Mouse (Mus musculus) lung, postnatal 0 days (tissue): ENCODE data around the gene Ankar. TPM values are rescaled to one million over a fixed set of nuclear protein-coding genes. Genes with fewer than 3 reads are reported as not detected.

Source experiments
- ATAC-seq: fragments of 200-750 bp; cut with Nextera tagmentation; 2 replicates; pipeline ENCODE4 v1.8.0; 2017; ENCODE audit warnings: moderate library complexity
- DNase-seq: peaks from one replicate; pipeline ENCODE4 v3.0.0-alpha.2; 2016; ENCODE audit warnings: low spot score
- H3K27ac ChIP-seq: fragments of 300-500 bp; sonication (generic); 2 replicates; pipeline ENCODE4 v1.5.1; 2014; ENCODE audit warnings: antibody characterized with exemption, mild to moderate bottlenecking, low read length, mixed read lengths
- H3K27me3 ChIP-seq: fragments of 300-500 bp; sonication (generic); replicated peaks from 2 replicates; pipeline ENCODE4 v1.6.1; 2014; ENCODE audit warnings: low read length, mixed read lengths; ENCODE audit not compliant: insufficient read depth
- H3K36me3 ChIP-seq: fragments of 300-500 bp; sonication (generic); 2 replicates; pipeline ENCODE4 v1.6.1; 2014; ENCODE audit warnings: low read length, mixed read lengths; ENCODE audit not compliant: insufficient read depth
- H3K4me1 ChIP-seq: fragments of 300-500 bp; sonication (generic); 2 replicates; pipeline ENCODE4 v1.6.1; 2014; ENCODE audit warnings: antibody characterized with exemption, low read depth, low read length, mixed read lengths; ENCODE audit not compliant: insufficient read depth
- H3K4me2 ChIP-seq: fragments of 300-500 bp; sonication (generic); replicated peaks from 2 replicates; pipeline ENCODE4 v1.6.1; 2014; ENCODE audit warnings: low read depth, mild to moderate bottlenecking, low read length, moderate library complexity, mixed read lengths
- H3K4me3 ChIP-seq: fragments of 300-500 bp; sonication (generic); 2 replicates; pipeline ENCODE4 v1.5.1; 2014; ENCODE audit warnings: low read depth, low read length
- H3K9ac ChIP-seq: fragments of 300-500 bp; sonication (generic); replicated peaks from 2 replicates; pipeline ENCODE4 v1.6.1; 2014; ENCODE audit warnings: low read depth, mild to moderate bottlenecking
- H3K9me3 ChIP-seq: fragments of 300-500 bp; sonication (generic); 2 replicates; pipeline ENCODE4 v1.6.1; 2016; ENCODE audit warnings: low read length, mixed read lengths
- CTCF ChIP-seq: IDR thresholded peaks from 2 replicates; pipeline ENCODE4 v1.5.1; 2016; ENCODE audit warnings: antibody characterized with exemption, mild to moderate bottlenecking
- EP300 ChIP-seq: IDR thresholded peaks from 2 replicates; pipeline ENCODE4 v1.6.1; 2016; ENCODE audit warnings: antibody characterized with exemption, mild to moderate bottlenecking, control low read depth
- WGBS: fragments of 180-500 bp; shearing (Covaris S2); extraction: QIAGEN DNeasy Blood & Tissue Kit; methylation state at CpG from one replicate; pipeline ENCODE4 v1.1.7; 2014; 5-methylcytosine and 5-hydroxymethylcytosine counted together
- polyA plus RNA-seq: library from polyadenylated mRNA; unstranded; fragments of >200 nt; fragmentation: Nextera tagmentation; extraction: Ambion mirVana; gene quantifications from 2 replicates; pipeline ENCODE4 v1.2.1, GENCODE M21; 2015

Gene Ankar
- polyA plus RNA-seq, 1 experiment from 2014 or later, result not detected

- peaks cover 5% of the 10 kb centered on the region; the same call in 1 of the 2 replicates for H3K36me3 ChIP-seq
- H3K4me1 ChIP-seq, result no peaks in the 10 kb centered on the region
- no peak overlapping the region for H3K4me2 ChIP-seq
- no peak overlapping the region for H3K27ac ChIP-seq
- no peak for ATAC-seq
- H3K27me3 ChIP-seq, result no peaks in the 10 kb centered on the region
- whole genome bisulfite sequencing, result 52% methylated on average over 3 of the region's 3 CpGs
- no peak for DNase-seq
- no peaks in the 10 kb centered on the region for H3K9me3 ChIP-seq
- TF ChIP-seq CTCF (no peak), EP300 (no peak)
- H3K4me3 ChIP-seq, result no peak overlapping the region
- no peak overlapping the region for H3K9ac ChIP-seq
Observed at GRCm38 (mm10) chr1:72715593-72716361, 15.4 kb upstream of the Ankar start.

GRCm38 (mm10) chr1:72715065-72715464 is 14.7 kb upstream of the Ankar start:
- H3K4me3 ChIP-seq, result no peak overlapping the region

GRCm38 (mm10) chr1:72714547-72714946 is 14.2 kb upstream of the Ankar start:
- 57% methylated on average over 4 of the region's 4 CpGs for WGBS
- Histone ChIP-seq H3K36me3 (peaks cover 5% of the 10 kb centered on the region; the same call in 1 of the 2 replicates), H3K4me2 (no peak overlapping the region), H3K4me1 (no peaks in the 10 kb centered on the region), H3K4me3 (no peak overlapping the region), H3K27ac (no peak overlapping the region), H3K9me3 (no peaks in the 10 kb centered on the region), H3K27me3 (no peaks in the 10 kb centered on the region), H3K9ac (no peak overlapping the region)
- DNase-seq, result no peak
- ATAC-seq, result no peak
- TF ChIP-seq EP300, result no peak
- no peak for TF ChIP-seq CTCF

More at GRCm38 (mm10) chr1:72715065-72715464, 14.7 kb upstream of the Ankar start:
- Histone ChIP-seq H3K4me1 (no peaks in the 10 kb centered on the region), H3K9me3 (no peaks in the 10 kb centered on the region), H3K27me3 (no peaks in the 10 kb centered on the region), H3K9ac (no peak overlapping the region), H3K4me2 (no peak overlapping the region), H3K27ac (no peak overlapping the region), H3K36me3 (peaks cover 5% of the 10 kb centered on the region; the same call in 1 of the 2 replicates)
- 90% methylated on average over 1 of the region's 1 CpGs for WGBS
- no peak for TF ChIP-seq EP300
- no peak for TF ChIP-seq CTCF
- DNase-seq (no peak), ATAC-seq (no peak)

GRCm38 (mm10) chr1:72711684-72712083 is 11.3 kb upstream of the Ankar start:
- Histone ChIP-seq H3K9ac (peak overlapping the region; percentile 86), H3K9me3 (no peaks in the 10 kb centered on the region), H3K27me3 (no peaks in the 10 kb centered on the region), H3K27ac (peak overlapping the region; percentile 91), H3K36me3 (peaks cover 5% of the 10 kb centered on the region; the same call in 1 of the 2 replicates), H3K4me2 (peak overlapping the region; percentile 61), H3K4me3 (peak overlapping the region; percentile 74), H3K4me1 (no peaks in the 10 kb centered on the region)
- 1% methylated on average over 17 of the region's 17 CpGs for WGBS
- TF ChIP-seq CTCF (no peak), EP300 (no peak)
- DNase-seq, result peak; percentile 44
- no peak; the same call in 1 of the 2 replicates for ATAC-seq

GRCm38 (mm10) chr1:72710753-72711653 is 10.6 kb upstream of the Ankar start, which contains the start of gene Rpl37a:
Gene Rpl37a, plus strand, starts transcription at chr1:72711290.
- peak within 1 kb of the TSS; percentile 74 for H3K4me3 ChIP-seq
- peak within 1 kb of the TSS; percentile 86 for H3K9ac ChIP-seq
- H3K27ac ChIP-seq, result peak within 1 kb of the TSS; percentile 91
- H3K4me2 ChIP-seq, result peak within 1 kb of the TSS; percentile 61
- 4% methylated on average over 68 of the region's 68 CpGs for WGBS
- DNase-seq, result peak; percentile 98
- ATAC-seq, result peak; percentile 94
- H3K36me3 ChIP-seq, result peaks cover 5% of the 10 kb centered on the region; the same call in 1 of the 2 replicates
- H3K4me1 ChIP-seq, result no peaks in the 10 kb centered on the region
- H3K9me3 ChIP-seq, result no peaks in the 10 kb centered on the region
- TF ChIP-seq CTCF (no peak), EP300 (no peak)
- no peaks in the 10 kb centered on the region for H3K27me3 ChIP-seq

GRCm38 (mm10) chr1:72707525-72707924 is 7.1 kb upstream of the Ankar start:
- no peaks in the 10 kb centered on the region for H3K4me1 ChIP-seq
- no peak overlapping the region for H3K4me3 ChIP-seq
- TF ChIP-seq CTCF (no peak), EP300 (no peak)
- no peaks in the 10 kb centered on the region for H3K27me3 ChIP-seq
- H3K36me3 ChIP-seq, result no peaks in the 10 kb centered on the region
- DNase-seq, result no peak
- no peak for ATAC-seq
- H3K27ac ChIP-seq, result no peak overlapping the region
- no peak overlapping the region for H3K4me2 ChIP-seq
- no peak overlapping the region for H3K9ac ChIP-seq
- H3K9me3 ChIP-seq, result no peaks in the 10 kb centered on the region
- WGBS, result 39% methylated on average over 4 of the region's 4 CpGs
